Mouse (Mus musculus) activated CD4-positive, CD25-positive, alpha-beta regulatory T cell (primary cell): ENCODE results near the gene 2410002F23Rik. TPM values are rescaled to one million over a fixed set of nuclear protein-coding genes. Genes with fewer than 3 reads are reported as not detected.

Experiments
- polyA plus RNA-seq, 2 experiments: library from polyadenylated mRNA; unstranded; fragments of 100-300 nt; shearing (Covaris generic); gene quantifications; one replicate each; pipeline ENCODE4 v1.2.1; 2017

The 2410002F23Rik gene
- 100 to 1,000 TPM in 1 of 2 experiments, 10 to 100 TPM in 1; 86.7 to 118 TPM for polyA plus RNA-seq

GRCm38 (mm10) chr7:44246055-44246983 is at the start of gene 2410002F23Rik, which contains the start of gene 1700028J19Rik:
TSS of gene 2410002F23Rik (plus strand) at chr7:44246722.
TSS of gene 1700028J19Rik (minus strand) at chr7:44246695.

GRCm38 (mm10) chr7:44197891-44198290 is 48.6 kb upstream of the 2410002F23Rik start, which contains the start of gene Klk1b3:
TSS of gene Klk1b3 (plus strand) at chr7:44198191.

GRCm38 (mm10) chr7:44207135-44207534 is 39.4 kb upstream of the 2410002F23Rik start, which contains the start of gene Klk1b4:
TSS of gene Klk1b4 (plus strand) at chr7:44207435.

GRCm38 (mm10) chr7:44215645-44216044 is 30.9 kb upstream of the 2410002F23Rik start, which contains the start of gene Klk1b5:
TSS of gene Klk1b5 (plus strand) at chr7:44215945.

GRCm38 (mm10) chr7:44225076-44225475 is 21.4 kb upstream of the 2410002F23Rik start, which contains the start of gene Klk1:
TSS of gene Klk1 (plus strand) at chr7:44225360.

GRCm38 (mm10) chr7:44235909-44236308 is 10.6 kb upstream of the 2410002F23Rik start, which contains the start of gene Gm36864:
TSS of gene Gm36864 (plus strand) at chr7:44236177.

GRCm38 (mm10) chr7:44257278-44257677 is 10.8 kb downstream of the 2410002F23Rik start, which contains the start of gene Acp4:
TSS of gene Acp4 (minus strand) at chr7:44257378.

GRCm38 (mm10) chr7:44261147-44261546 is 14.6 kb downstream of the 2410002F23Rik start, which contains the start of gene Gm15517:
TSS of gene Gm15517 (plus strand) at chr7:44261447.

Other genes with a start within 250 kb of the 2410002F23Rik start
- gene Klk1b26, start 234.6 kb upstream of the 2410002F23Rik start, polyA plus RNA-seq: not detected
- gene Klk1b27, start 194.4 kb upstream of the 2410002F23Rik start, polyA plus RNA-seq: 1 to 10 TPM; 1.0 to 3.3 TPM
- gene Klk1b21, start 144.4 kb upstream of the 2410002F23Rik start, polyA plus RNA-seq: not detected
- gene Klk1b22, start 134.0 kb upstream of the 2410002F23Rik start, polyA plus RNA-seq: not detected
- gene Klk1b16, start 110.0 kb upstream of the 2410002F23Rik start, polyA plus RNA-seq: not detected
- not detected for gene Klk1b24, start 58.5 kb upstream of the 2410002F23Rik start, polyA plus RNA-seq
- gene Klk1b3, start 48.5 kb upstream of the 2410002F23Rik start, polyA plus RNA-seq: not detected
- gene Klk1b4, start 39.3 kb upstream of the 2410002F23Rik start, polyA plus RNA-seq: not detected
- gene Klk1b5, start 30.8 kb upstream of the 2410002F23Rik start, polyA plus RNA-seq: not detected
- under 1 TPM in 1 of 2 experiments, not detected in 1; 0.60 TPM for gene Klk1, start 21.4 kb upstream of the 2410002F23Rik start, polyA plus RNA-seq
- gene Gm36864, start 10.5 kb upstream of the 2410002F23Rik start, polyA plus RNA-seq: not detected
- 1 to 10 TPM; 1.1 to 2.5 TPM for gene 1700028J19Rik, start within 50 bp of the 2410002F23Rik start, polyA plus RNA-seq
- gene Acp4, start 10.7 kb downstream of the 2410002F23Rik start, polyA plus RNA-seq: not detected
- gene Gm15517, start 14.7 kb downstream of the 2410002F23Rik start, polyA plus RNA-seq: not detected
- under 1 TPM; 0.14 to 0.81 TPM for gene Clec11a, start 60.2 kb downstream of the 2410002F23Rik start, polyA plus RNA-seq
- under 1 TPM; 0.02 to 0.10 TPM for gene Shank1, start 63.5 kb downstream of the 2410002F23Rik start, polyA plus RNA-seq
- not detected for gene Syt3, start 137.4 kb downstream of the 2410002F23Rik start, polyA plus RNA-seq
- not detected for gene 1700008O03Rik, start 139.1 kb downstream of the 2410002F23Rik start, polyA plus RNA-seq
- gene Lrrc4b, start 182.3 kb downstream of the 2410002F23Rik start, polyA plus RNA-seq: under 1 TPM in 1 of 2 experiments, not detected in 1; 0.14 TPM
- gene Aspdh, start 218.7 kb downstream of the 2410002F23Rik start, polyA plus RNA-seq: not detected
- gene Josd2, start 221.3 kb downstream of the 2410002F23Rik start, polyA plus RNA-seq: 10 to 100 TPM; 52.4 to 75.0 TPM
- 100 to 1,000 TPM; 160 to 164 TPM for gene Emc10, start 249.8 kb downstream of the 2410002F23Rik start, polyA plus RNA-seq
- gene Fam71e1, start 249.9 kb downstream of the 2410002F23Rik start, polyA plus RNA-seq: 1 to 10 TPM in 1 of 2 experiments, under 1 TPM in 1; 0.81 to 4.8 TPM